Mouse (Mus musculus) thymus, postnatal 14 days (tissue): ENCODE data around the gene Plekhh2.

Source experiments
- DNase-seq: peaks from one replicate; pipeline ENCODE4 v3.0.0; 2021

Gene Plekhh2

GRCm38 (mm10) chr17:84575108-84575507 lies 63.4 kb downstream of the Plekhh2 start:
- DNase-seq: no peak

- no peak for DNase-seq
Observed at GRCm38 (mm10) chr17:84576621-84577293, 65.1 kb downstream of the Plekhh2 start.

- DNase-seq: no peak
Observed at GRCm38 (mm10) chr17:84579249-84579648, 67.6 kb downstream of the Plekhh2 start.

GRCm38 (mm10) chr17:84579817-84580216 lies 68.1 kb downstream of the Plekhh2 start:
- DNase-seq: no peak

GRCm38 (mm10) chr17:84580821-84581220 lies 69.1 kb downstream of the Plekhh2 start:
- no peak for DNase-seq

- no peak for DNase-seq
Observed at GRCm38 (mm10) chr17:84581740-84582414, 70.2 kb downstream of the Plekhh2 start.

- DNase-seq: no peak
Observed at GRCm38 (mm10) chr17:84584107-84584506, 72.4 kb downstream of the Plekhh2 start.

GRCm38 (mm10) chr17:84585104-84585503 lies 73.4 kb downstream of the Plekhh2 start:
- DNase-seq: no peak

- no peak for DNase-seq
Observed at GRCm38 (mm10) chr17:84590065-84590464, 78.4 kb downstream of the Plekhh2 start.

GRCm38 (mm10) chr17:84591431-84592150 lies 79.9 kb downstream of the Plekhh2 start:
- no peak for DNase-seq

- DNase-seq: no peak
Observed at GRCm38 (mm10) chr17:84596015-84596441, 84.3 kb downstream of the Plekhh2 start.

- DNase-seq: no peak
Observed at GRCm38 (mm10) chr17:84596501-84596900, 84.8 kb downstream of the Plekhh2 start.

- DNase-seq: no peak
Observed at GRCm38 (mm10) chr17:84597859-84598258, 86.2 kb downstream of the Plekhh2 start.

GRCm38 (mm10) chr17:84598928-84599327 lies 87.2 kb downstream of the Plekhh2 start:
- DNase-seq: no peak

GRCm38 (mm10) chr17:84600051-84600983 lies 88.6 kb downstream of the Plekhh2 start:
- no peak for DNase-seq

GRCm38 (mm10) chr17:84601805-84602204 lies 90.1 kb downstream of the Plekhh2 start:
- no peak for DNase-seq

GRCm38 (mm10) chr17:84603202-84603627 lies 91.5 kb downstream of the Plekhh2 start:
- no peak for DNase-seq

GRCm38 (mm10) chr17:84603709-84604420 lies 92.2 kb downstream of the Plekhh2 start:
- DNase-seq: no peak

- DNase-seq: no peak
Observed at GRCm38 (mm10) chr17:84606976-84607375, 95.3 kb downstream of the Plekhh2 start.

- no peak for DNase-seq
Observed at GRCm38 (mm10) chr17:84607617-84608016, 95.9 kb downstream of the Plekhh2 start.

GRCm38 (mm10) chr17:84608606-84609005 lies 96.9 kb downstream of the Plekhh2 start:
- no peak for DNase-seq

- no peak for DNase-seq
Observed at GRCm38 (mm10) chr17:84611500-84611899, 99.8 kb downstream of the Plekhh2 start.
